Mouse (Mus musculus) liver, embryonic 14.5 days (tissue): ENCODE data around the gene Cdk13. TPM values are rescaled to one million over a fixed set of nuclear protein-coding genes. Genes with fewer than 3 reads are reported as not detected.

ENCODE experiments used
- ATAC-seq: fragments of 200-750 bp; cut with Nextera tagmentation; 2 replicates; pipeline ENCODE4 v1.8.0; 2017; ENCODE audit warnings: moderate number of reproducible peaks, mild to moderate bottlenecking, moderate library complexity; ENCODE audit not compliant: insufficient read depth
- DNase-seq, 3 experiments: peaks; one replicate each; pipeline ENCODE4 v3.0.0-alpha.2; 2012 to 2013; ENCODE audit warnings: low read depth in 3 of 3, low spot score in 3 of 3
- H3K27ac ChIP-seq: fragments of 300-500 bp; sonication (generic); 2 replicates; pipeline ENCODE4 v1.5.1; 2014; ENCODE audit warnings: moderate library complexity, mild to moderate bottlenecking, control low read depth, inconsistent platforms
- H3K27me3 ChIP-seq: fragments of 300-500 bp; sonication (generic); 2 replicates; pipeline ENCODE4 v1.6.1; 2014; ENCODE audit warnings: mild to moderate bottlenecking, low read length, moderate library complexity; ENCODE audit not compliant: control insufficient read depth, insufficient read depth
- H3K36me3 ChIP-seq: fragments of 300-500 bp; sonication (generic); replicated peaks from 2 replicates; pipeline ENCODE4 v1.6.1; 2014; ENCODE audit warnings: low read depth; ENCODE audit not compliant: control insufficient read depth, insufficient read depth
- H3K4me1 ChIP-seq, 2 experiments: fragments of 200-500 bp in 1 of 2; fragments of 300-500 bp in 1 of 2; sonication (generic) in 1 of 2; replicated peaks; 2 replicates each; pipeline ENCODE4 v1.6.1; 2012 to 2014; ENCODE audit warnings: antibody characterized with exemption in 1 of 2, inconsistent platforms in 1 of 2, low read length in 1 of 2; ENCODE audit not compliant: control insufficient read depth in 2 of 2, insufficient read depth in 2 of 2
- H3K4me2 ChIP-seq: fragments of 300-500 bp; sonication (generic); 2 replicates; pipeline ENCODE4 v1.6.1; 2014; ENCODE audit warnings: low read depth, mild to moderate bottlenecking, control low read depth, moderate library complexity
- H3K4me3 ChIP-seq, 2 experiments: fragments of 200-500 bp in 1 of 2; fragments of 300-500 bp in 1 of 2; sonication (generic) in 1 of 2; 2 replicates each; pipeline ENCODE4 v1.5.1; 2012 to 2014; ENCODE audit warnings: low read depth in 2 of 2, low read length in 2 of 2, mild to moderate bottlenecking in 2 of 2, control low read depth in 1 of 2, inconsistent platforms in 1 of 2, moderate library complexity in 1 of 2; ENCODE audit not compliant: insufficient read depth in 1 of 2
- H3K9ac ChIP-seq: fragments of 300-500 bp; sonication (generic); replicated peaks from 2 replicates; pipeline ENCODE4 v1.6.1; 2014; ENCODE audit warnings: mild to moderate bottlenecking, control low read depth, moderate library complexity
- H3K9me3 ChIP-seq: fragments of 300-500 bp; sonication (generic); 2 replicates; pipeline ENCODE4 v1.6.1; 2016; ENCODE audit warnings: low read length, mixed read lengths; ENCODE audit not compliant: control insufficient read depth
- CTCF ChIP-seq: IDR thresholded peaks from 2 replicates; pipeline ENCODE4 v1.5.1; 2016; ENCODE audit warnings: antibody characterized with exemption, low read depth, control low read depth
- EP300 ChIP-seq: IDR thresholded peaks from 2 replicates; pipeline ENCODE4 v1.6.1; 2016; ENCODE audit warnings: antibody characterized with exemption, low read depth
- WGBS: fragments of 180-500 bp; shearing (Covaris S2); extraction: QIAGEN DNeasy Blood & Tissue Kit; methylation state at CpG from one replicate; pipeline ENCODE4 v1.1.7; 2014; ENCODE audit not compliant: insufficient replicate concordance; 5-methylcytosine and 5-hydroxymethylcytosine counted together
- microRNA counts: library from miRNA; unstranded; fragments of <30 nt; microRNA quantifications from one replicate; lab custom pipeline; 2016
- microRNA-seq: library from miRNA; unstranded; fragments of <30 nt; microRNA quantifications from one replicate; pipeline ENCODE4, GENCODE M21; 2016
- polyA plus RNA-seq, 2 experiments: library from polyadenylated mRNA; depleted of rRNA in 1 of 2; stranded (reverse) in 1 of 2; unstranded in 1 of 2; fragments of >200 nt; fragmentation: Nextera tagmentation in 1 of 2; extraction: Ambion mirVana in 1 of 2; gene quantifications; 2 replicates each; pipeline versions ENCODE4 v1.2.1 to v1.2.3; 2012 to 2014

Gene Cdk13
- polyA plus RNA-seq, 2 experiments: 5.7 to 9.3 TPM

DNA sequence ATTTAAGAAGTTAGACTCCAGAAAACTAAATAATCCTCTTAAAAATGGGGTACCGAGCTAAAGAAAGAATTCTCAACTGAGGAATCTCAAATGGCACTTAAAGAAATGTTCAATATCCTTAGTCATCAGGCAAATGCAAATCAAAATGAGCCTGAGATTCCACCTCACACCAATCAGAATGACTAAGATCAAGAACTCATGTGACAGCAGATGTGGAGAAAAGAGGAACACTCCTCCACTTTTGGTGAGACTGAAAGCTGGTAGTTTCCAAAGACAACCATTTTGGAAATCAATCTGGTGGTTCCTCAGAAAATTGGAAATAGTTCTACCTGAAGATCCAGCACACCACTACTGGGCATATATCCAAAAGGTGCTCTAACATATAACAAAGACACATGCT is 137.5 kb downstream of the Cdk13 start:
- no peaks in the 10 kb centered on the region for H3K27me3 ChIP-seq
- no peak overlapping the region for H3K9ac ChIP-seq
- no peak for TF ChIP-seq EP300
- no peak for TF ChIP-seq CTCF
- no peak for ATAC-seq
- no peak overlapping the region for H3K27ac ChIP-seq
- H3K9me3 ChIP-seq: no peaks in the 10 kb centered on the region
- H3K4me1 ChIP-seq: no peaks in the 10 kb centered on the region
- no peaks in the 10 kb centered on the region for H3K36me3 ChIP-seq
- no peak for DNase-seq
- WGBS: 44% methylated on average over 1 of the region's 1 CpGs
- no peak overlapping the region for H3K4me2 ChIP-seq
- H3K4me3 ChIP-seq: no peak overlapping the region

MicroRNAs encoded within 50 kb of the gene (microRNA counts, 519-probe panel; counts per million panel counts)
- 69.9 counts per million for microRNA mmu-miR-466i (lab: Ali Mortazavi, UCI)

Small RNA genes lying within 50 kb of the gene (microRNA-seq; reads per million reads assigned to microRNA genes)
- gene Mir466i: not detected

Other genes starting within 250 kb of the Cdk13 start
- 7.8 and 8.3 TPM in 2 replicates for gene Mplkip, start 109.9 kb downstream of the Cdk13 start, polyA plus RNA-seq (2012; rRNA removed)
- gene Mplkip, start 109.9 kb downstream of the Cdk13 start, polyA plus RNA-seq (2014; fragmentation: Nextera tagmentation; extraction: Ambion mirVana): 31.0 and 35.2 TPM in 2 replicates
- gene Sugct, start 109.5 kb downstream of the Cdk13 start, polyA plus RNA-seq (2012; rRNA removed): 0.96 and 1.4 TPM in 2 replicates
- gene Sugct, start 109.5 kb downstream of the Cdk13 start, polyA plus RNA-seq (2014; fragmentation: Nextera tagmentation; extraction: Ambion mirVana): 2.9 and 3.2 TPM in 2 replicates
- gene Rala, start 139.1 kb upstream of the Cdk13 start, polyA plus RNA-seq (2012; rRNA removed): 2.4 and 7.5 TPM in 2 replicates
- 15.4 and 17.2 TPM in 2 replicates for gene Rala, start 139.1 kb upstream of the Cdk13 start, polyA plus RNA-seq (2014; fragmentation: Nextera tagmentation; extraction: Ambion mirVana)
- 2.6 and 10.8 TPM in 2 replicates for gene Yae1d1, start 188.3 kb upstream of the Cdk13 start, polyA plus RNA-seq (2012; rRNA removed)
- 19.0 and 19.6 TPM in 2 replicates for gene Yae1d1, start 188.3 kb upstream of the Cdk13 start, polyA plus RNA-seq (2014; fragmentation: Nextera tagmentation; extraction: Ambion mirVana)